Mouse (Mus musculus) MEL (cell line): ENCODE results near the gene Ccdc12. TPM values are rescaled to one million over a fixed set of nuclear protein-coding genes. Genes with fewer than 3 reads are reported as not detected.
"Not testable (repeated sequence)": the region's sequence is repeated elsewhere in the genome, so short reads cannot be mapped to it uniquely, and the experiment has no call there.

ENCODE experiments used
- DNase-seq: peaks from one replicate; pipeline ENCODE4 v3.0.0; 2011; ENCODE audit warnings: low read depth, low spot score
- H3K27ac ChIP-seq: 2 replicates; pipeline ENCODE4 v1.5.1; 2012; ENCODE audit warnings: low read depth, mild to moderate bottlenecking, control low read depth, low read length, moderate library complexity; ENCODE audit not compliant: control insufficient read depth
- H3K27me3 ChIP-seq, 2 experiments: fragments of 150-350 bp in 1 of 2; sonication (generic) in 1 of 2; 2 replicates each; pipeline ENCODE4 v1.6.1; 2012; ENCODE audit warnings: low read length in 2 of 2, mild to moderate bottlenecking in 2 of 2, improper control_type of control experiment in 1 of 2, moderate library complexity in 1 of 2; ENCODE audit not compliant: insufficient read depth in 2 of 2, control insufficient read depth in 1 of 2
- H3K36me3 ChIP-seq, 2 experiments: 2 replicates each; pipeline ENCODE4 v1.6.1; 2012 to 2014; ENCODE audit warnings: low read length in 2 of 2, improper control_type of control experiment in 1 of 2, inconsistent platforms in 1 of 2, mild to moderate bottlenecking in 1 of 2; ENCODE audit not compliant: insufficient read depth in 2 of 2, control insufficient read depth in 1 of 2
- H3K4me1 ChIP-seq, 2 experiments: fragments of 150-350 bp in 1 of 2; sonication (generic) in 1 of 2; 2 replicates each; pipeline ENCODE4 v1.6.1; 2012; ENCODE audit warnings: low read length in 2 of 2, improper control_type of control experiment in 1 of 2, mild to moderate bottlenecking in 1 of 2; ENCODE audit not compliant: insufficient read depth in 2 of 2, control insufficient read depth in 1 of 2
- H3K4me3 ChIP-seq, 2 experiments: fragments of 150-350 bp in 1 of 2; sonication (generic) in 1 of 2; 2 replicates each; pipeline ENCODE4 v1.5.1; 2012; ENCODE audit warnings: low read depth in 2 of 2, low read length in 2 of 2, mild to moderate bottlenecking in 2 of 2, moderate library complexity in 2 of 2, control low read depth in 1 of 2, improper control_type of control experiment in 1 of 2; ENCODE audit not compliant: control insufficient read depth in 1 of 2, insufficient read depth in 1 of 2
- H3K79me2 ChIP-seq: 2 replicates; pipeline ENCODE4 v1.6.1; 2012; ENCODE audit warnings: mild to moderate bottlenecking, low read length, moderate library complexity; ENCODE audit not compliant: control insufficient read depth, poor library complexity, insufficient read depth
- H3K9ac ChIP-seq: 2 replicates; pipeline ENCODE4 v1.6.1; 2012; ENCODE audit warnings: low read depth, mild to moderate bottlenecking, control low read depth, low read length, moderate library complexity; ENCODE audit not compliant: control insufficient read depth, poor library complexity, severe bottlenecking
- H3K9me3 ChIP-seq: fragments of 150-350 bp; sonication (generic); replicated peaks from 2 replicates; pipeline ENCODE4 v1.6.1; 2012; ENCODE audit warnings: mild to moderate bottlenecking, low read length, improper control_type of control experiment, moderate library complexity; ENCODE audit not compliant: insufficient read depth
- BHLHE40 ChIP-seq: IDR thresholded peaks from 2 replicates; pipeline ENCODE4 v1.6.1; 2012; ENCODE audit warnings: low read depth, mild to moderate bottlenecking, inconsistent platforms, low read length, improper control_type of control experiment, borderline replicate concordance
- CHD1 ChIP-seq: IDR thresholded peaks from 2 replicates; pipeline ENCODE4 v1.6.1; 2012; ENCODE audit warnings: low read depth, mild to moderate bottlenecking, inconsistent platforms, low read length, improper control_type of control experiment
- E2F4 ChIP-seq: IDR thresholded peaks from 2 replicates; pipeline ENCODE4 v1.6.1; 2011; ENCODE audit warnings: low read depth, low read length, improper control_type of control experiment, borderline replicate concordance
- ELF1 ChIP-seq: IDR thresholded peaks from 2 replicates; pipeline ENCODE4 v1.6.1; 2014; ENCODE audit warnings: low read depth, mild to moderate bottlenecking, inconsistent platforms, low read length, improper control_type of control experiment, moderate library complexity
- EP300 ChIP-seq, 2 experiments: IDR thresholded peaks; 2 replicates each; pipeline ENCODE4 v1.6.1; 2011; ENCODE audit warnings: improper control_type of control experiment in 2 of 2, low read length in 2 of 2, low read depth in 1 of 2, mild to moderate bottlenecking in 1 of 2
- ETS1 ChIP-seq: IDR thresholded peaks from 2 replicates; pipeline ENCODE4 v1.6.1; 2012; ENCODE audit warnings: low read depth, mild to moderate bottlenecking, inconsistent platforms, low read length, improper control_type of control experiment, moderate library complexity
- GATA1 ChIP-seq: IDR thresholded peaks from 2 replicates; pipeline ENCODE4 v1.6.1; 2011; ENCODE audit warnings: low read depth, low read length, improper control_type of control experiment
- HCFC1 ChIP-seq: IDR thresholded peaks from 2 replicates; pipeline ENCODE4 v1.6.1; 2012; ENCODE audit warnings: low read depth, mild to moderate bottlenecking, inconsistent platforms, low read length, improper control_type of control experiment, moderate library complexity
- KAT2A ChIP-seq: conservative IDR thresholded peaks from 2 replicates; pipeline ENCODE4 v1.6.1; 2012; ENCODE audit warnings: low read depth, low read length, improper control_type of control experiment, inconsistent platforms
- MAFK ChIP-seq: IDR thresholded peaks from 2 replicates; pipeline ENCODE4 v1.6.1; 2011; ENCODE audit warnings: low read depth, mild to moderate bottlenecking, low read length, improper control_type of control experiment, borderline replicate concordance
- MAX ChIP-seq: IDR thresholded peaks from 2 replicates; pipeline ENCODE4 v1.6.1; 2011; ENCODE audit warnings: low read length, improper control_type of control experiment
- MEF2A ChIP-seq: IDR thresholded peaks from 2 replicates; pipeline ENCODE4 v1.6.1; 2014; ENCODE audit warnings: low read depth, mild to moderate bottlenecking, inconsistent platforms, low read length, improper control_type of control experiment; ENCODE audit not compliant: poor library complexity, insufficient replicate concordance, severe bottlenecking; ENCODE audit errors: extremely low read depth
- MXI1 ChIP-seq: IDR thresholded peaks from 2 replicates; pipeline ENCODE4 v1.6.1; 2011; ENCODE audit warnings: mild to moderate bottlenecking, low read depth, low read length, improper control_type of control experiment
- MYB ChIP-seq: IDR thresholded peaks from 2 replicates; pipeline ENCODE4 v1.6.1; 2011; ENCODE audit warnings: mild to moderate bottlenecking, low read depth, low read length, improper control_type of control experiment
- MYC ChIP-seq: IDR thresholded peaks from 2 replicates; pipeline ENCODE4 v1.6.1; 2011; ENCODE audit warnings: low read depth, mild to moderate bottlenecking, low read length, improper control_type of control experiment, moderate library complexity
- NELFE ChIP-seq: IDR thresholded peaks from 2 replicates; pipeline ENCODE4 v1.6.1; 2011; ENCODE audit warnings: low read depth, low read length, improper control_type of control experiment
- POLR2AphosphoS2 ChIP-seq: IDR thresholded peaks from 2 replicates; pipeline ENCODE4 v1.6.1; 2011; ENCODE audit warnings: low read length, improper control_type of control experiment
- POLR2AphosphoS5 ChIP-seq: IDR thresholded peaks from 2 replicates; pipeline ENCODE4 v1.6.1; 2012; ENCODE audit warnings: low read depth, borderline replicate concordance, mild to moderate bottlenecking, inconsistent platforms, low read length, moderate library complexity, mixed read lengths
- RAD21 ChIP-seq: IDR thresholded peaks from 2 replicates; pipeline ENCODE4 v1.6.1; 2011; ENCODE audit warnings: mild to moderate bottlenecking, low read depth, low read length, improper control_type of control experiment
- SIN3A ChIP-seq: IDR thresholded peaks from 2 replicates; pipeline ENCODE4 v1.6.1; 2012; ENCODE audit warnings: low read length, improper control_type of control experiment, inconsistent platforms
- SMC3 ChIP-seq: IDR thresholded peaks from 2 replicates; pipeline ENCODE4 v1.6.1; 2011; ENCODE audit warnings: low read depth, low read length, improper control_type of control experiment
- TAL1 ChIP-seq: IDR thresholded peaks from 2 replicates; pipeline ENCODE4 v1.6.1; 2012; ENCODE audit warnings: mild to moderate bottlenecking, inconsistent platforms, low read length, moderate library complexity, mixed read lengths
- TBP ChIP-seq: IDR thresholded peaks from 2 replicates; pipeline ENCODE4 v1.8.0; 2011; ENCODE audit warnings: low read depth, low read length, improper control_type of control experiment
- UBTF ChIP-seq: IDR thresholded peaks from 2 replicates; pipeline ENCODE4 v1.6.1; 2012; ENCODE audit warnings: low read depth, mild to moderate bottlenecking, inconsistent platforms, low read length, improper control_type of control experiment, moderate library complexity, borderline replicate concordance; ENCODE audit not compliant: insufficient read depth
- USF1 ChIP-seq: IDR thresholded peaks from 2 replicates; pipeline ENCODE4 v1.6.1; 2014; ENCODE audit warnings: low read depth, mild to moderate bottlenecking, inconsistent platforms, low read length, improper control_type of control experiment, moderate library complexity
- ZNF384 ChIP-seq: IDR thresholded peaks from 2 replicates; pipeline ENCODE4 v1.6.1; 2012; ENCODE audit warnings: low read depth, mild to moderate bottlenecking, inconsistent platforms, low read length, improper control_type of control experiment
- polyA plus RNA-seq, 2 experiments: library from polyadenylated mRNA; stranded (reverse) in 1 of 2; unstranded in 1 of 2; fragments of >175 nt in 1 of 2; fragments of >200 nt in 1 of 2; gene quantifications; 2 replicates each; pipeline versions ENCODE4 v1.2.1 to v1.2.4; 2012; ENCODE audit warnings: low replicate concordance in 2 of 2, low read depth in 1 of 2; ENCODE audit not compliant: insufficient read length in 2 of 2, insufficient read depth in 1 of 2, missing spikeins in 1 of 2
- total RNA-seq: library from RNA; depleted of rRNA; stranded (reverse); fragments of 300-350 nt; gene quantifications from 2 replicates; pipeline ENCODE4 v1.2.3, GENCODE M21; 2012

The Ccdc12 gene
- total and polyA plus RNA-seq, 3 experiments = 112 to 129 TPM; not detected in 1

DNA sequence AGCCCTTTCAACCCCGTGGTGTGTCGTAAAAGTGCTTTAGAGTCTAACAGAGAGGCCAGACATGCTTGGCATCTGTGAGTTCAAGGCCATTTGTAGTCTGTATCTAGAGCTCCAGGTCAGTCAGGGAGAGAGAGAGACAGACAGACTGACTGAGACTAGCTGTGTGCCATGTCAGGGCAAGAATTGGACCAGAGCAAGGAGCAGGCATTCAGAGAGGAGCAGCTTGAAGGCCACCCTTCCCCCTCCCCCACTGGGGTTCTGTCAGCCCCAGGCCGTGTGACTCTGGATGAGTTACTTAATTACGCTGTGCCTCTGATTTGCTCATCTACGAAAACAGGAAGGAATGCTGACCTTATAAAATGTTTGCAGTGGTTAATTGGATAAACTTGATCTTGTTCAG is 26.0 kb downstream of the Ccdc12 start:
- Histone ChIP-seq H3K27ac (no peak overlapping the region), H3K79me2 (peaks cover 8% of the 10 kb centered on the region), H3K9me3 (no peaks in the 10 kb centered on the region), H3K9ac (no peak overlapping the region), H3K36me3 (peaks cover 0 to 12% of the 10 kb centered on the region in 2 experiments; a peak in 2 of 4 replicates), H3K4me1 (peaks cover 0 to 20% of the 10 kb centered on the region in 2 experiments; a peak in 2 of 4 replicates), H3K27me3 (no peaks in the 10 kb centered on the region), H3K4me3 (no peak overlapping the region)
- DNase-seq = no peak
- TF ChIP-seq HCFC1 (no peak), CHD1 (no peak), POLR2AphosphoS5 (no peak), EP300 (IDR thresholded peaks at IDR 0.05; ENCODE audit: low read depth in 1 of 2, low read length in 2 of 2) (no peak), KAT2A (no peak), TAL1 (no peak), MYB (no peak), GATA1 (no peak), MAFK (no peak), BHLHE40 (no peak), E2F4 (no peak), RAD21 (no peak), SMC3 (no peak), NELFE (no peak)

DNA sequence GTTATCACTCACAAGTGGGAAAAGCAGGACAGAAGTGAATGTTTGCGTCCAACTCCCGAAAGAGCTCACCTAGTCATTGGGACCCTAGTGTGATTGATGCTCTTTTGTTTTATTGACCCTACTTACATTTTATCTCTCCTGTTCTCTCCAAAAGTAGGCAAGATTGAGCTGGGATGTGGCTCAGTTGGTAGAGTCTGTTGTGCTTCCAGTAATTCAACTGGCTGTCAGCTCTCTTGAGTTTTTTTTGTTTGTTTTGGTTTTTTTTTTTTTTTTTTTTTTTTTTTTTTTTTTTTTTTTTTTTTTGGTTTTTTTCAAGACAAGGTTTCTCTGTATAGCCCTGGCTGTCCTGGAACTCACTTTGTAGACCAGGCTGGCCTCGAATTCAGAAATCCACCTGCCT is 26.4 kb downstream of the Ccdc12 start:
- H3K27me3 ChIP-seq, H3K27ac ChIP-seq, H3K9me3 ChIP-seq, DNase-seq, H3K4me3 ChIP-seq, H3K79me2 ChIP-seq, H3K9ac ChIP-seq: not testable (repeated sequence)
- TF ChIP-seq ZNF384 = peak; percentile 60; the same call in 1 of the 2 replicates
- Histone ChIP-seq H3K4me1 (peaks cover 0 to 20% of the 10 kb centered on the region in 2 experiments; a peak in 2 of 4 replicates), H3K36me3 (peaks cover 0 to 12% of the 10 kb centered on the region in 2 experiments; a peak in 2 of 4 replicates)

- H3K4me3 ChIP-seq = no peak overlapping the region
- H3K9me3 ChIP-seq = no peaks in the 10 kb centered on the region
- DNase-seq = no peak
- H3K27me3 ChIP-seq = no peaks in the 10 kb centered on the region
- H3K27ac ChIP-seq = no peak overlapping the region
- peaks cover 0 to 12% of the 10 kb centered on the region in 2 experiments; a peak in 2 of 4 replicates for H3K36me3 ChIP-seq
- no peak overlapping the region for H3K9ac ChIP-seq
- H3K4me1 ChIP-seq = peaks cover 0 to 20% of the 10 kb centered on the region in 2 experiments; a peak in 2 of 4 replicates
- H3K79me2 ChIP-seq = peaks cover 8% of the 10 kb centered on the region
- TF ChIP-seq POLR2AphosphoS2 = no peak
- TF ChIP-seq TBP = no peak
- TF ChIP-seq GATA1 = no peak
- no peak for TF ChIP-seq MEF2A
- no peak for TF ChIP-seq SIN3A
- TF ChIP-seq USF1 = no peak
- TF ChIP-seq MYB = no peak
- no peak for TF ChIP-seq E2F4
- no peak for TF ChIP-seq BHLHE40
- TF ChIP-seq MXI1 = no peak
- no peak for TF ChIP-seq NELFE
- no peak for TF ChIP-seq SMC3
- TF ChIP-seq MYC = no peak
- no peak for TF ChIP-seq POLR2AphosphoS5
- no peak for TF ChIP-seq MAX
- no peak for TF ChIP-seq UBTF
- no peak for TF ChIP-seq ELF1
- TF ChIP-seq ETS1 = no peak
These were observed 27.3 kb downstream of the Ccdc12 start for GRCm38 (mm10) chr9:110683574-110684099.
